Mouse (Mus musculus) MEL (cell line): ENCODE measurements around the gene Nck2.

Source experiments
- CTCF ChIP-seq, 3 experiments: IDR thresholded peaks in 2 of 3; conservative IDR thresholded peaks in 1 of 3; 2 replicates each; pipeline ENCODE4 v1.5.1; 2011 to 2012; ENCODE audit warnings: low read length in 3 of 3, low read depth in 2 of 3, mild to moderate bottlenecking in 2 of 3, improper control_type of control experiment in 1 of 3, inconsistent platforms in 1 of 3, mixed read lengths in 1 of 3, moderate library complexity in 1 of 3; ENCODE audit not compliant: control insufficient read depth in 1 of 3, insufficient read depth in 1 of 3, poor library complexity in 1 of 3, severe bottlenecking in 1 of 3
- E2F4 ChIP-seq: IDR thresholded peaks from 2 replicates; pipeline ENCODE4 v1.6.1; 2011; ENCODE audit warnings: low read depth, low read length, improper control_type of control experiment, borderline replicate concordance
- GABPA ChIP-seq: IDR thresholded peaks from 2 replicates; pipeline ENCODE4 v1.6.1; 2012; ENCODE audit warnings: low read depth, mild to moderate bottlenecking, inconsistent platforms, low read length, improper control_type of control experiment, moderate library complexity
- GATA1 ChIP-seq: IDR thresholded peaks from 2 replicates; pipeline ENCODE4 v1.6.1; 2011; ENCODE audit warnings: low read depth, low read length, improper control_type of control experiment
- MAFK ChIP-seq: IDR thresholded peaks from 2 replicates; pipeline ENCODE4 v1.6.1; 2011; ENCODE audit warnings: low read depth, mild to moderate bottlenecking, low read length, improper control_type of control experiment, borderline replicate concordance
- MYC ChIP-seq: IDR thresholded peaks from 2 replicates; pipeline ENCODE4 v1.6.1; 2011; ENCODE audit warnings: low read depth, mild to moderate bottlenecking, low read length, improper control_type of control experiment, moderate library complexity
- POLR2A ChIP-seq, 2 experiments: IDR thresholded peaks; 2 replicates each; pipeline ENCODE4 v1.6.1; 2011 to 2012; ENCODE audit warnings: low read length in 2 of 2, mild to moderate bottlenecking in 2 of 2, control low read depth in 1 of 2, improper control_type of control experiment in 1 of 2, low read depth in 1 of 2, moderate library complexity in 1 of 2; ENCODE audit not compliant: control insufficient read depth in 1 of 2, insufficient read depth in 1 of 2, poor library complexity in 1 of 2
- RCOR1 ChIP-seq: IDR thresholded peaks from 2 replicates; pipeline ENCODE4 v1.6.1; 2012; ENCODE audit warnings: low read depth, mild to moderate bottlenecking, inconsistent platforms, low read length, improper control_type of control experiment
- SIN3A ChIP-seq: IDR thresholded peaks from 2 replicates; pipeline ENCODE4 v1.6.1; 2012; ENCODE audit warnings: low read length, improper control_type of control experiment, inconsistent platforms
- TCF12 ChIP-seq: IDR thresholded peaks from 2 replicates; pipeline ENCODE4 v1.6.1; 2014; ENCODE audit warnings: low read depth, mild to moderate bottlenecking, inconsistent platforms, low read length, improper control_type of control experiment, moderate library complexity
- USF1 ChIP-seq: IDR thresholded peaks from 2 replicates; pipeline ENCODE4 v1.6.1; 2014; ENCODE audit warnings: low read depth, mild to moderate bottlenecking, inconsistent platforms, low read length, improper control_type of control experiment, moderate library complexity
- ZMIZ1 ChIP-seq: IDR thresholded peaks from 2 replicates; pipeline ENCODE4 v1.6.1; 2012; ENCODE audit warnings: low read depth, mild to moderate bottlenecking, inconsistent platforms, low read length, improper control_type of control experiment, moderate library complexity

- TF ChIP-seq MAFK (no peak), POLR2A (IDR thresholded peaks at IDR 0.05; ENCODE audit: control insufficient read depth in 1 of 2, insufficient read depth in 1 of 2, low read depth in 1 of 2, low read length in 2 of 2, poor library complexity in 1 of 2) (no peak), CTCF (IDR thresholded peaks at IDR 0.05 in 2 of 3, conservative IDR thresholded peaks at IDR 0.05 in 1 of 3; ENCODE audit: control insufficient read depth in 1 of 3, insufficient read depth in 1 of 3, low read depth in 2 of 3, low read length in 3 of 3, poor library complexity in 1 of 3, severe bottlenecking in 1 of 3) (no peak), E2F4 (no peak), GATA1 (no peak), TCF12 (no peak), SIN3A (no peak), GABPA (no peak), USF1 (no peak), ZMIZ1 (no peak), RCOR1 (no peak), MYC (no peak)
Measured at GRCm38 (mm10) chr1:43395040-43395439, 49.3 kb upstream of the Nck2 start.
